Mouse (Mus musculus) G1E (cell line): ENCODE data around the gene Zmat5. TPM values are rescaled to one million over a fixed set of nuclear protein-coding genes. Genes with fewer than 3 reads are reported as not detected.
"Not testable (repeated sequence)": the region's sequence is repeated elsewhere in the genome, so short reads cannot be mapped to it uniquely, and the experiment has no call there.

ENCODE experiments used
- ATAC-seq: 2 replicates; pipeline ENCODE4 v1.8.0; 2016; ENCODE audit warnings: mild to moderate bottlenecking; ENCODE audit not compliant: insufficient number of reproducible peaks, poor library complexity, low FRiP score, severe bottlenecking; ENCODE audit errors: extremely low read depth
- DNase-seq: peaks from one replicate; pipeline ENCODE4 v3.0.0; 2012; ENCODE audit warnings: low spot score
- H3K27me3 ChIP-seq: 2 replicates; pipeline ENCODE4 v1.6.1; 2012; ENCODE audit warnings: mild to moderate bottlenecking, low read length, inconsistent platforms; ENCODE audit not compliant: insufficient read depth
- H3K36me3 ChIP-seq: replicated peaks from 2 replicates; pipeline ENCODE3; 2012; ENCODE audit warnings: mild to moderate bottlenecking, inconsistent platforms
- H3K4me1 ChIP-seq: 2 replicates; pipeline ENCODE4 v1.6.1; 2012; ENCODE audit warnings: low read depth, low read length, inconsistent platforms, mixed read lengths; ENCODE audit not compliant: insufficient read depth
- H3K4me3 ChIP-seq: 2 replicates; pipeline ENCODE4 v1.5.1; 2012; ENCODE audit warnings: low read depth, mild to moderate bottlenecking, inconsistent platforms, low read length, moderate library complexity, mixed read lengths
- H3K9me3 ChIP-seq: replicated peaks from 2 replicates; pipeline ENCODE4 v1.6.1; 2012; ENCODE audit warnings: inconsistent platforms
- CTCF ChIP-seq: IDR thresholded peaks from 2 replicates; pipeline ENCODE4 v1.5.1; 2012; ENCODE audit warnings: low read depth, low read length, inconsistent platforms, mixed read lengths
- GATA1 ChIP-seq: IDR thresholded peaks from 2 replicates; pipeline ENCODE4 v1.6.1; 2012; ENCODE audit warnings: borderline replicate concordance, low read length, inconsistent platforms, mixed read lengths
- GATA2 ChIP-seq: IDR thresholded peaks from 2 replicates; pipeline ENCODE4 v1.6.1; 2012; ENCODE audit warnings: low read depth, low read length, inconsistent platforms, borderline replicate concordance
- POLR2AphosphoS5 ChIP-seq: IDR thresholded peaks from 2 replicates; pipeline ENCODE4 v1.6.1; 2012; ENCODE audit warnings: low read depth, low read length, inconsistent platforms; ENCODE audit not compliant: insufficient replicate concordance
- TAL1 ChIP-seq: conservative IDR thresholded peaks from 2 replicates; pipeline ENCODE4 v1.6.1; 2012; ENCODE audit warnings: low read depth, low read length, inconsistent platforms, mixed read lengths
- polyA plus RNA-seq: library from polyadenylated mRNA; stranded (reverse); fragments of >175 nt; gene quantifications from 2 replicates; pipeline ENCODE4 v1.2.3, GENCODE M21; 2012
- total RNA-seq, 2 experiments: library from RNA; stranded (forward) in 1 of 2; stranded (reverse) in 1 of 2; fragments of 200-1000 nt in 1 of 2; fragments of >200 nt in 1 of 2; fragmentation: Nextera tagmentation in 1 of 2; gene quantifications; 2 replicates each; pipeline ENCODE4 v1.2.3; 2014 to 2017

Zmat5 gene
- total and polyA plus RNA-seq, 3 experiments: 11.9 to 94.1 (median 53.5) TPM

DNA sequence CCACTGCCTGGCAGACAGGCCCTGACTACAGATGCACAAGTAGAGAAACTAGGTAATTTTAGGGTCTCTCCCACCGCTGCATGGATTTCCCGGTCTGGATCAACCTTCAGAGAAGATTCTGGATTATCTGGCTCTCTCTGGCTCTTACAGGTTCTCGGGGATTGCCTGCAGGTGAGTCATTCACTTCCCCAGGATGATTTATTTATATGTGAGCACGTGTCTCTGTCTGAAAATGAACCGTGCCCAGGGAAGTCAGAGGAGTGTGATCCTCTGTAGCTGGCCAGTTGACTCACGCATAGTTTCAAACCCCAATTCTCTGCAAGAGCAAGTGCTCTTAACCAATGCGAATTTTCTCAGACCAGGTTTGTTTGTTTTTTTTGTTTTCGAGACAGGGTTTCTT lies 3.8 kb upstream of the Zmat5 start:
- no peak for ATAC-seq
- TF ChIP-seq GATA2: no peak
- TF ChIP-seq TAL1: no peak
- no peak for TF ChIP-seq GATA1
- no peak for TF ChIP-seq POLR2AphosphoS5
- TF ChIP-seq CTCF: no peak

DNA sequence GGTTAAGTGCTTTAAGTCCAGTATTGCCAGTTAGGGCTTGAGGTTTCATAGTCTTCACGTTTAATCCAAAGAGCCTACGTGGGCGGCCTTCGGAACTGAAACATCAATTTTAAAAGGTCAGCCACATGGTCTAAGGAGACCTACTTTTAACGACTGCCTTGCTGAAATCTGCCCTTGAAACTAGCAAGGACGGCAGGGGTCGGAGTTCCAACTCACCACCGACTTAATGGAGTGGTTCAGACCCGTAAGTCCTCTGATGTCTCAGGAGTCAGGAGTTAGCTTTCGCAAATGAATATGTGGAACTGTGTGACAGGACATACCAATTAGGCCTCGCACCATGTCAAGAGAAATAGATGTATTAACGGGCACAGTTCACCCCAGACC lies 798 bp upstream of the Zmat5 start:
- DNase-seq: no peak
- Histone ChIP-seq H3K27me3 (no peaks in the 10 kb centered on the region), H3K36me3 (peaks cover 37% of the 10 kb centered on the region), H3K9me3 (no peaks in the 10 kb centered on the region), H3K4me1 (peaks cover 32% of the 10 kb centered on the region), H3K4me3 (peak overlapping the region; percentile 84)
- ATAC-seq: no peak
- TF ChIP-seq TAL1 (no peak), POLR2AphosphoS5 (no peak), GATA1 (no peak), CTCF (no peak), GATA2 (no peak)

More for the DNA sequence above, 3.8 kb upstream of the Zmat5 start:
- Histone ChIP-seq H3K27me3 (no peaks in the 10 kb centered on the region; the same call in 1 of the 2 replicates), H3K9me3 (no peaks in the 10 kb centered on the region), H3K4me1 (peaks cover 25% of the 10 kb centered on the region), H3K4me3 (no peak overlapping the region), H3K36me3 (peaks cover 34% of the 10 kb centered on the region)
- no peak for DNase-seq

DNA sequence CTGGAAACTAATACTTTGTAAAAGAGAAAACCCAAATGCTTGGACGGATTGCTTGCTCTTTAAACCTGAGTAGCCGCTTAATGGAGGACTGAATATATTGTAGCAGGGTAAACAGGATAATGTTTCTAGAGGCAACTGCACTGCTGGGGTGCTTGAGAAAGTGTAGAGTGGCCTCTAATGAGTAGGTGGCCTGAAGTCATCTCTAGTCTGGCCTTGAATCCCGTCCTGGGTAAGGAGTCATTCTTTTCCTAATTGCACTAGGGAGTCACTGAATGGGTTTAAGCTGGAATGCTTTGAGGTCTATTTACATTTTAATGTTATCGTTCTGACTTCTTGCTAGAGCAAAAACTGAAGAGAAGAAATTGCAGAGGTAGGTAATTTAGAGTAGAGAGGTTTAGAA lies 700 bp downstream of the Zmat5 start:
- H3K9me3 ChIP-seq: no peaks in the 10 kb centered on the region
- TF ChIP-seq TAL1: no peak
- TF ChIP-seq GATA1: no peak
- no peak for TF ChIP-seq GATA2
- no peak for TF ChIP-seq CTCF
- TF ChIP-seq POLR2AphosphoS5: no peak
- no peak for DNase-seq
- H3K27me3 ChIP-seq: no peaks in the 10 kb centered on the region
- H3K36me3 ChIP-seq: peaks cover 38% of the 10 kb centered on the region
- H3K4me3 ChIP-seq: peak overlapping the region; percentile 84
- no peak for ATAC-seq
- H3K4me1 ChIP-seq: peaks cover 32% of the 10 kb centered on the region

DNA sequence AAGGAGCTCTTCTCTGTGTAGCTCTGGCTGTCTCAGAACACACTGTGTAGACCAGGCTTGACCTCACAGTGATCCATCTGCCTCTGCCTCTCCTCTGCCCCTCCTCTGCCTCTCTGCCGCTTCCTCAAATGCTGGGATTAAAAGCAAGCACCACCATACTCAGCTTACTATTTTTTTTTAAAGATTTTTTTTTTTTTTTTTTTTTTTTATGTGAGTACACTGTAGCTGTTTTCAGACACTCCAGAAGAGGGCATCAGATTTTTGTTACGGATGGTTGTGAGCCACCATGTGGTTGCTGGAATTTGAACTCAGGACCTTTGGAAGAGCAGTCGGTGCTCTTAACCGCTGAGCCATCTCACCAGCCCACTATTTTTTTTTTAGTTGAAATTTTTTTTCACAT lies 5.7 kb downstream of the Zmat5 start:
- H3K4me3 ChIP-seq, DNase-seq, H3K27me3 ChIP-seq, H3K9me3 ChIP-seq, ATAC-seq: not testable (repeated sequence)
- Histone ChIP-seq H3K36me3 (peaks cover 25% of the 10 kb centered on the region), H3K4me1 (peaks cover 27% of the 10 kb centered on the region)

DNA sequence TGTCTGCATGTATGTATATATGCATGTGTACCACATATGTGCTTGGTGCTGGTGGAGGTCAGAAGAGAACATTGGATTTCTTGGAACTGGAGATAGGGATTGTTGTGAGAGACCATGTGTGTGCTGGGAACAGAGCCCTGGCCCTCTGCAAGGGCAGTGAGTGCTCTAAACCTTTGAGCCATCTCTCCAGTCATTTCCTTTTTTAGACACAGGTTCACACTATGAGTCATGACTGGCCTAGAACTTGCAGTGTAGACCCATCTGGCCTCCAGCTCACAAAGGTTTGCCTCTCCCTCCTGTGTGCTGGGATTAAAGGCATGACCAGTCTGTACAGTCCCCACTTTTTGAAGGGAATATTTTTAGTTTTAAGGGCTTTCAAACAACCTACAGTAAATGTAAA lies 8.3 kb downstream of the Zmat5 start:
- DNase-seq (no peak), ATAC-seq (no peak)
- H3K9me3 ChIP-seq: no peaks in the 10 kb centered on the region
- H3K4me1 ChIP-seq: peaks cover 14% of the 10 kb centered on the region
- H3K27me3 ChIP-seq: no peaks in the 10 kb centered on the region
- H3K36me3 ChIP-seq: peaks cover 43% of the 10 kb centered on the region
- TF ChIP-seq GATA2 (no peak), POLR2AphosphoS5 (no peak), TAL1 (no peak), GATA1 (no peak), CTCF (no peak)
- no peak overlapping the region for H3K4me3 ChIP-seq

DNA sequence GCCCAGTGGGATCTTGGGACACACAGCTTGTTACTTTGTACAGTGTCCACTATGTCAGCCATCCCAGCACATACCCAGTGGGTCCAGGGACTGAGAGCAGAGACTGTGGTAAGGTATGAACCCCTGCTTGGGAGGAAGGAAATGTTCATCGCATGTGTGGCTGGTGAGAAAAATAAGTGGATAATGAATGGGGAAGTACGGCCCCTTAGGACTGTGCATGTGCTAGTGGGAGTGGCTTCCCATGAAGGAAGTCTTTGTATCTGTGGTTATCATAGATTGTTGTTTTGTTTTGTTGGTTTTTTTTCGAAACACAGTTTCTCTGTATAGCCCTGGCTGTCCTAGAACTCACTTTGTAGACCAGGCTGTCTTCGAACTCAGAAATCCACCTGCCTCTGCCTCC lies 10.2 kb downstream of the Zmat5 start:
- DNase-seq (no peak), ATAC-seq (no peak)
- Histone ChIP-seq H3K9me3 (no peaks in the 10 kb centered on the region), H3K4me1 (peaks cover 20% of the 10 kb centered on the region), H3K4me3 (no peak overlapping the region), H3K36me3 (peaks cover 49% of the 10 kb centered on the region), H3K27me3 (no peaks in the 10 kb centered on the region)
- TF ChIP-seq GATA2 (no peak), TAL1 (no peak), GATA1 (no peak), POLR2AphosphoS5 (no peak), CTCF (no peak)

DNA sequence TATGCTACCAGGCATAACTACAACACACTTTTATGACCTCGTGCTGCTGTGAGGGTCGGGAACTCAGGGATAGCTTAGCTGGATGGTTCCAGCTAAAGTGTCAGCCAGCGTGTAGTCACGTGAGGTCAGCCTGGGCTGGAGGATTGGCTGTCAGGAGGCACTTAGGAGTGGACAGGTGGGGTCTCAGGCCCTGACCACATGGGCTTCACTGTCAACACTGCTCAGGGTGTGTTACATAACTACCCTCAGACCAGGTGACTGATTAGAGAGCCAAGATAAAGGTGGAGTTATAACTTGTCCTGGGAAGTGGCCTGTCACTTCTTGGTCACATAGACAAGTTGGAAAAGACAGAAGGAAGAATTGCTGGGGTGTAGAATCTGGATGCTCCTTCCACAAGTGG lies 11.1 kb downstream of the Zmat5 start:
- Histone ChIP-seq H3K4me3 (no peak overlapping the region), H3K36me3 (peaks cover 50% of the 10 kb centered on the region), H3K9me3 (no peaks in the 10 kb centered on the region), H3K4me1 (peaks cover 21% of the 10 kb centered on the region), H3K27me3 (no peaks in the 10 kb centered on the region)
- no peak for ATAC-seq
- TF ChIP-seq CTCF (no peak), GATA1 (no peak), GATA2 (no peak), TAL1 (no peak), POLR2AphosphoS5 (no peak)
- no peak for DNase-seq
